In genomic region chr7:144627606-144628333, GRCm38 (mm10) we compare ENCODE assay signal across 11 mouse cellular contexts. TPM values are rescaled to one million over a fixed set of nuclear protein-coding genes. Genes with fewer than 3 reads are reported as not detected.
DNase-seq lines count a peak whose midpoint lies in the region; ATAC-seq lines count a peak whose summit lies in the region.
"Had no signal": no experiment of that assay in that cellular context is flagged by ENCODE, and none has a peak within 500 bp of the region (broad histone marks: within the 10 kb centered on the region; RNA-seq: fewer than 3 reads in every experiment).

No protein-coding gene starts in this region.

- H3K9me3 ChIP-seq in embryonic facial prominence, embryonic 15.5 days (replicated peaks): no peaks in the 10 kb centered on the region
- no peaks in the 10 kb centered on the region for H3K9me3 ChIP-seq in hindbrain, embryonic 15.5 days
- no peaks in the 10 kb centered on the region for H3K9me3 ChIP-seq in neural tube, embryonic 12.5 days

- no peak overlapping the region for H3K4me2 ChIP-seq in embryonic facial prominence, embryonic 15.5 days (replicated peaks)
- no peak overlapping the region for H3K4me2 ChIP-seq in hindbrain, embryonic 15.5 days
- H3K4me2 ChIP-seq in neural tube, embryonic 12.5 days (replicated peaks): no peak overlapping the region

- no peak overlapping the region for H3K9ac ChIP-seq in embryonic facial prominence, embryonic 15.5 days
- H3K9ac ChIP-seq in hindbrain, embryonic 15.5 days: no peak overlapping the region
- H3K9ac ChIP-seq in neural tube, embryonic 12.5 days: no peak overlapping the region

- peak; percentile 38 for DNase-seq in embryo, embryonic 11 days
- no peak for DNase-seq in thymus, postnatal 36 days
- no peak for DNase-seq in adrenal gland, postnatal 4 days (ENCODE audit: low spot score in 2 of 2)
- DNase-seq in layer of hippocampus, postnatal 14 days (ENCODE audit: low spot score in 2 of 2): no peak
- no peak for DNase-seq in layer of hippocampus, postnatal 10 days (ENCODE audit: low spot score in 2 of 2)
- DNase-seq: heart, adult 18-20 months; lung, adult 2 months had no signal

- no peak for ATAC-seq in embryonic facial prominence, embryonic 15.5 days (ENCODE audit: insufficient number of reproducible peaks, low FRiP score, low TSS enrichment, low read depth)
- ATAC-seq in hindbrain, embryonic 15.5 days (ENCODE audit: low FRiP score, low read depth): no peak; the same call in 1 of the 2 replicates
- peak; percentile 72 for ATAC-seq in neural tube, embryonic 12.5 days (ENCODE audit: low FRiP score, low read depth)

- peaks cover 16% of the 10 kb centered on the region for H3K4me1 ChIP-seq in embryonic facial prominence, embryonic 15.5 days
- H3K4me1 ChIP-seq in hindbrain, embryonic 15.5 days (replicated peaks): peaks cover 24% of the 10 kb centered on the region
- H3K4me1 ChIP-seq in neural tube, embryonic 12.5 days: peaks cover 27% of the 10 kb centered on the region

- H3K27ac ChIP-seq in embryonic facial prominence, embryonic 15.5 days (replicated peaks): peak overlapping the region; percentile 34; the same call in 1 of the 2 replicates
- peak overlapping the region; percentile 75 for H3K27ac ChIP-seq in hindbrain, embryonic 15.5 days (replicated peaks)
- H3K27ac ChIP-seq in neural tube, embryonic 12.5 days: no peak overlapping the region

- H3K36me3 ChIP-seq in embryonic facial prominence, embryonic 15.5 days: 0 out of 2 replicates have a peak, but pooled peaks cover under 1% of the 10 kb centered on the region
- no peaks in the 10 kb centered on the region for H3K36me3 ChIP-seq in hindbrain, embryonic 15.5 days
- no peaks in the 10 kb centered on the region for H3K36me3 ChIP-seq in neural tube, embryonic 12.5 days

- H3K27me3 ChIP-seq in embryonic facial prominence, embryonic 15.5 days: no peaks in the 10 kb centered on the region
- H3K27me3 ChIP-seq in hindbrain, embryonic 15.5 days: no peaks in the 10 kb centered on the region
- H3K27me3 ChIP-seq in neural tube, embryonic 12.5 days (replicated peaks): 0 out of 2 replicates have a peak, but pooled peaks cover 3% of the 10 kb centered on the region

- no peak overlapping the region for H3K4me3 ChIP-seq in embryonic facial prominence, embryonic 15.5 days (replicated peaks)
- H3K4me3 ChIP-seq in hindbrain, embryonic 15.5 days: no peak overlapping the region
- no peak overlapping the region for H3K4me3 ChIP-seq in neural tube, embryonic 12.5 days
- H3K4me3 ChIP-seq: erythroblast, embryonic 14.5 days had no signal

- WGBS in embryonic facial prominence, embryonic 15.5 days: 27% methylated on average over 13 of the region's 13 CpGs
- 12% methylated on average over 13 of the region's 13 CpGs for WGBS in hindbrain, embryonic 15.5 days
- 10% methylated on average over 13 of the region's 13 CpGs for WGBS in neural tube, embryonic 12.5 days

RNA-seq across cellular contexts. Expression of gene Fadd, which starts 45.5 kb away (rescaled TPM):
- polyA plus RNA-seq in embryonic facial prominence, embryonic 15.5 days (2015; fragmentation: Nextera tagmentation; extraction: Ambion mirVana): 9.7 and 10.6 TPM in 2 replicates
- 5.2 and 5.7 TPM in 2 replicates for polyA plus RNA-seq in hindbrain, embryonic 15.5 days (2015; fragmentation: Nextera tagmentation; extraction: Ambion mirVana)
- polyA plus RNA-seq in neural tube, embryonic 12.5 days (2016; fragmentation: Nextera tagmentation; extraction: Ambion mirVana): 6.4 and 7.1 TPM in 2 replicates
- 10 to 100 TPM; 13.3 to 14.4 TPM for total RNA-seq in adrenal gland, postnatal 4 days (2021)
- 1 to 10 TPM; 2.5 to 2.9 TPM for total RNA-seq in layer of hippocampus, postnatal 14 days (2021)
- total RNA-seq in layer of hippocampus, postnatal 10 days (2021): 1 to 10 TPM; 2.9 to 3.1 TPM
